ENCODE assay signal across 8 mouse cellular contexts in the genomic region with DNA sequence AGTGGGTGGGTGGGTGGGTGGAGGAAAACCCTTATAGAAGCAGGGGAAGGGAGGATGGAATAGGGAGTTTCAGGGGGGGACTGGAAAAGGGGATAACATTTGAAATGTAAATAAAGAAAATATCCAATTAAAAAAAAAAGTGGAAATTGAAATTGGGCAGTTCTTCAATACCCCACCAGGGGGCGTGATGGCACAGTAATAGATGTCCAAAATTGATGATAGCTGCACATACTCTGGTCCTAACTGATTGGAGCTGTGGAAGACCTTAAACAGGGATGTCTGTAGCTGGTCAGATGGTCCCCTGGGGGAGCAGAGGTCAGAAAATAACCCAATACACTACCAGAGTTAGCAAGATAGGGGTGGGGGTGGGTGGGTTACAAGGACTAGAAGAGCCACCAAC. TPM values are rescaled to one million over a fixed set of nuclear protein-coding genes. Genes with fewer than 3 reads are reported as not detected.
A peak's percentile ranks its signal among the peaks of the same experiment; 100 is the strongest.
DNase-seq lines count a peak whose midpoint lies in the region; ATAC-seq lines count a peak whose summit lies in the region.

No protein-coding gene starts in this region.

- peak; percentile 47 for DNase-seq in cerebellum, adult 8-10 months
- no peak for DNase-seq in cerebellum, adult 11 months
- DNase-seq in left cerebral cortex, postnatal 4 days, result peak; percentile 27
- DNase-seq in left cerebral cortex, adult 11 months (ENCODE audit: low spot score), result no peak
- DNase-seq in ZHBTc4 (ENCODE audit: low read depth, low spot score), result peak; percentile 36
- DNase-seq in lung, postnatal 14 days, result peak; percentile 38
- no peak for DNase-seq in thymus, adult 18-20 months

- no peak for ATAC-seq in erythroid progenitor cell, adult 5-6 weeks (replicated peaks; ENCODE audit: low FRiP score, poor library complexity, severe bottlenecking)

- intact Hi-C loops in left cerebral cortex, postnatal 4 days (cut with DNase I), result no loop called here

RNA-seq across cellular contexts. Expression of a gene that starts 4.3 kb away (rescaled TPM):
- 1 to 10 TPM; 2.4 to 2.8 TPM for total RNA-seq in left cerebral cortex, postnatal 4 days (2021)
- not detected in 2 replicates for total RNA-seq in erythroid progenitor cell, adult 5-6 weeks (2015; ENCODE audit: low replicate concordance)
- total RNA-seq in erythroid progenitor cell, adult 5-6 weeks (2017; ENCODE audit: low replicate concordance), result not detected in 2 replicates

RNA-seq across cellular contexts. Expression of a gene that starts 23.6 kb away (rescaled TPM):
- 10 to 100 TPM; 41.8 to 42.4 TPM for total RNA-seq in left cerebral cortex, postnatal 4 days (2021)
- total RNA-seq in erythroid progenitor cell, adult 5-6 weeks (2015; ENCODE audit: low replicate concordance), result 27.8 and 34.8 TPM in 2 replicates
- 42.1 and 47.1 TPM in 2 replicates for total RNA-seq in erythroid progenitor cell, adult 5-6 weeks (2017; ENCODE audit: low replicate concordance)

RNA-seq across cellular contexts. Expression of a gene that starts 23.6 kb away (rescaled TPM):
- total RNA-seq in left cerebral cortex, postnatal 4 days (2021), result 10 to 100 TPM; 84.3 to 84.6 TPM
- total RNA-seq in erythroid progenitor cell, adult 5-6 weeks (2015; ENCODE audit: low replicate concordance), result 27.4 and 66.7 TPM in 2 replicates
- 36.8 and 46.6 TPM in 2 replicates for total RNA-seq in erythroid progenitor cell, adult 5-6 weeks (2017; ENCODE audit: low replicate concordance)

RNA-seq across cellular contexts. Expression of a gene that starts 42.7 kb away (rescaled TPM):
- total RNA-seq in left cerebral cortex, postnatal 4 days (2021), result 10 to 100 TPM; 53.6 to 63.3 TPM
- total RNA-seq in erythroid progenitor cell, adult 5-6 weeks (2015; ENCODE audit: low replicate concordance), result 34.0 and 42.2 TPM in 2 replicates
- total RNA-seq in erythroid progenitor cell, adult 5-6 weeks (2017; ENCODE audit: low replicate concordance), result 17.5 and 40.3 TPM in 2 replicates

RNA-seq across cellular contexts. Expression of a gene that starts 42.7 kb away (rescaled TPM):
- total RNA-seq in left cerebral cortex, postnatal 4 days (2021), result 100 to 1,000 TPM in 1 of 2 experiments, 10 to 100 TPM in 1; 88.5 to 111 TPM
- 7.5 TPM in 1 of 2 replicates, not detected in the other for total RNA-seq in erythroid progenitor cell, adult 5-6 weeks (2015; ENCODE audit: low replicate concordance)
- 0.13 and 0.38 TPM in 2 replicates for total RNA-seq in erythroid progenitor cell, adult 5-6 weeks (2017; ENCODE audit: low replicate concordance)

Comparison
In these comparisons a context has a peak if more than half of its experiments do, and no peak if none do; other contexts are left out.
1. DNase-seq: peak in cerebellum, adult 8-10 months (single experiment), left cerebral cortex, postnatal 4 days (single experiment), ZHBTc4 (single experiment) and lung, postnatal 14 days (single experiment); none in cerebellum, adult 11 months (single experiment), left cerebral cortex, adult 11 months (single experiment) and thymus, adult 18-20 months (0 of 2).